Mouse (Mus musculus) heart, embryonic 11.5 days (tissue): ENCODE measurements around the gene Eif3j1. TPM values are rescaled to one million over a fixed set of nuclear protein-coding genes. Genes with fewer than 3 reads are reported as not detected.

ENCODE experiments used
- ATAC-seq: fragments of 200-750 bp; cut with Nextera tagmentation; replicated peaks from 2 replicates; pipeline ENCODE4 v1.8.0; 2017; ENCODE audit warnings: moderate library complexity; ENCODE audit not compliant: insufficient number of reproducible peaks, low FRiP score, low TSS enrichment
- H3K27ac ChIP-seq: fragments of 300-500 bp; sonication (generic); 2 replicates; pipeline ENCODE4 v1.5.1; 2014; ENCODE audit warnings: mild to moderate bottlenecking, low read depth, low read length
- H3K27me3 ChIP-seq: fragments of 300-500 bp; sonication (generic); 2 replicates; pipeline ENCODE4 v1.6.1; 2014; ENCODE audit warnings: mild to moderate bottlenecking, low read length, mixed read lengths; ENCODE audit not compliant: control insufficient read depth, insufficient read depth
- H3K36me3 ChIP-seq: fragments of 300-500 bp; sonication (generic); 2 replicates; pipeline ENCODE4 v1.6.1; 2014; ENCODE audit warnings: mild to moderate bottlenecking, low read length, moderate library complexity, mixed read lengths; ENCODE audit not compliant: control insufficient read depth, insufficient read depth
- H3K4me1 ChIP-seq: fragments of 300-500 bp; sonication (generic); 2 replicates; pipeline ENCODE4 v1.6.1; 2014; ENCODE audit warnings: low read length; ENCODE audit not compliant: control insufficient read depth, insufficient read depth
- H3K4me2 ChIP-seq: fragments of 300-500 bp; sonication (generic); 2 replicates; pipeline ENCODE4 v1.6.1; 2014; ENCODE audit warnings: mild to moderate bottlenecking, moderate library complexity
- H3K4me3 ChIP-seq: fragments of 300-500 bp; sonication (generic); 2 replicates; pipeline ENCODE4 v1.5.1; 2014; ENCODE audit warnings: low read depth, low read length
- H3K9ac ChIP-seq: fragments of 300-500 bp; sonication (generic); 2 replicates; pipeline ENCODE4 v1.6.1; 2014; ENCODE audit warnings: mild to moderate bottlenecking, low read depth, low read length, moderate library complexity
- H3K9me3 ChIP-seq: fragments of 300-500 bp; sonication (generic); replicated peaks from 2 replicates; pipeline ENCODE4 v1.6.1; 2016; ENCODE audit warnings: low read length; ENCODE audit not compliant: control insufficient read depth
- WGBS: fragments of 180-500 bp; shearing (Covaris S2); extraction: QIAGEN DNeasy Blood & Tissue Kit; methylation state at CpG from one replicate; pipeline ENCODE4 v1.1.7; 2014; ENCODE audit not compliant: insufficient replicate concordance; 5-methylcytosine and 5-hydroxymethylcytosine counted together
- polyA plus RNA-seq: library from polyadenylated mRNA; unstranded; fragments of >200 nt; fragmentation: Nextera tagmentation; extraction: Ambion mirVana; gene quantifications from 2 replicates; pipeline ENCODE4 v1.2.1, GENCODE M21; 2014

Gene Eif3j1
- polyA plus RNA-seq, 1 experiment from 2014 or later: 13.9 TPM

DNA sequence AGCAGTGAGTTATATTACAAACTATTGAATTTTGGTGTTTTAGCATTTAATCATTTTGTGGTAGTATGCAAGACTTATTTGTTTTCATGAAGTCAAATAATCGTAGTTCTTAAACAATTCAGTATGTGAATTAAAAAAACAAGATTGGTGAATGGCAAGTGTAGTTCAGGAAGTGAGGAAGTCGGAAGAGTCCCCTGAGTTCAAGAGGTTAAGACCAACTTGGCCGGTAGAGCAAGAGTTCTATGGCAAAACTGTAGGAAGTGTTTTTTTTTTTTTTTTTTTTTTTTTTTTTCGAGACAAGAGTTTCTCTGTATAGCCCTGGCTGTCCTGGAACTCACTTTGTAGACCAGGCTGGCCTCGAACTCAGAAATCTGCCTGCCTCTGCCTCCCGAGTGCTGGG is 3.6 kb downstream of the Eif3j1 start:
- Histone ChIP-seq H3K4me1 (peaks cover 11% of the 10 kb centered on the region), H3K9me3 (no peaks in the 10 kb centered on the region)
- no peak for ATAC-seq

DNA sequence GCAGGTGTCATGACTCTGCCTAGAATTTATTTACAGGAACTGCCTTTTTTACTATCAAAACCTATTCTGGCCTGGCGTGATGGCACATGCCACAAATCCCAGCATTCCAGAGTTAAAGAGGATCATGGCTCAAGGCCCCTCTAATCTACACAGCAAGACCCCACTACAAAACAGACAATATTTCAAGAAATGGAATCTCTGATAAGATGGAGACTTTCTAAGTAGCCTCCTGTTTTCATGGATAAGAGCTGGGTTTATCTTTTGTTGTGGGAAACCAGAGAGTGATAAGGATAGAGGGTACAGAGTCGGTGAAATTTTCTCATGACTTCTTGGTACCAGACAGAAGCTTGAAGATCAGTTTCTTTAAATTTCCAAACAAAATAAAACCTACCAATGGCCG is 7.7 kb downstream of the Eif3j1 start:
- no peak for ATAC-seq
- Histone ChIP-seq H3K9me3 (no peaks in the 10 kb centered on the region), H3K27me3 (no peaks in the 10 kb centered on the region), H3K4me2 (no peak overlapping the region), H3K36me3 (no peaks in the 10 kb centered on the region; the same call in 1 of the 2 replicates), H3K27ac (no peak overlapping the region), H3K4me1 (peaks cover 6% of the 10 kb centered on the region), H3K4me3 (no peak overlapping the region), H3K9ac (no peak overlapping the region)
- WGBS: 60% methylated on average over 3 of the region's 3 CpGs

More for the DNA sequence above, 3.6 kb downstream of the Eif3j1 start:
- H3K9ac ChIP-seq: no peak overlapping the region
- H3K27me3 ChIP-seq: no peaks in the 10 kb centered on the region
- H3K4me3 ChIP-seq: no peak overlapping the region
- H3K36me3 ChIP-seq: no peaks in the 10 kb centered on the region; the same call in 1 of the 2 replicates
- H3K4me2 ChIP-seq: no peak overlapping the region
- no peak overlapping the region for H3K27ac ChIP-seq
- WGBS: 73% methylated on average over 6 of the region's 6 CpGs

DNA sequence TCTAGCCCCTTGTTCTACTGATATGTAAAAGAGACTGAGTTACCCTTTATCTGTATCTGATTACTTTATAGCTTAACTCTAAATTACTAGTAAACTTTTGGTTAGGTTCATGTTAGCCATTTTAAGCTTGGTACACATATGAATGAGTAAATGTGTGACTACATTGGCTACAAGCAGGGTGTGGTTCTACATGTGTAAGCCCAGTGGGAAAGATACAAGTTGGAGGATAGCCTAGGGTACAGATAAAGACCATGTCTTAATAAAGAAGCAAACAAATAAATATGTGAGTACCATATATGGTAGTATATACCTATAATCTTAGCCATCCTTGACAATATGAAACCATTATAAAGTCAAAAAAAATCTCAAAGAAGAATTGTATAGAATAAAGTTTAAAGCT is 15.6 kb downstream of the Eif3j1 start:
- H3K4me3 ChIP-seq: no peak overlapping the region
- ATAC-seq: no peak
- no peaks in the 10 kb centered on the region for H3K27me3 ChIP-seq
- H3K27ac ChIP-seq: no peak overlapping the region
- H3K4me2 ChIP-seq: no peak overlapping the region
- H3K36me3 ChIP-seq: peaks cover 6% of the 10 kb centered on the region; the same call in 1 of the 2 replicates
- H3K4me1 ChIP-seq: no peaks in the 10 kb centered on the region
- no peaks in the 10 kb centered on the region for H3K9me3 ChIP-seq
- H3K9ac ChIP-seq: no peak overlapping the region

- H3K27me3 ChIP-seq: no peaks in the 10 kb centered on the region
- peaks cover 7% of the 10 kb centered on the region; the same call in 1 of the 2 replicates for H3K36me3 ChIP-seq
- H3K4me2 ChIP-seq: no peak overlapping the region
- H3K9ac ChIP-seq: no peak overlapping the region
- no peak overlapping the region for H3K27ac ChIP-seq
- H3K4me3 ChIP-seq: no peak overlapping the region
- no peak for ATAC-seq
- no peaks in the 10 kb centered on the region for H3K9me3 ChIP-seq
- H3K4me1 ChIP-seq: peaks cover 7% of the 10 kb centered on the region; the same call in 1 of the 2 replicates
- 71% methylated on average over 11 of the region's 11 CpGs for WGBS
Measured at GRCm38 (mm10) chr2:122059365-122060115, 31.2 kb downstream of the Eif3j1 start.

GRCm38 (mm10) chr2:122065200-122065969 is 37.0 kb downstream of the Eif3j1 start:
- H3K9me3 ChIP-seq: no peaks in the 10 kb centered on the region
- H3K9ac ChIP-seq: no peak overlapping the region
- H3K36me3 ChIP-seq: peaks cover 3% of the 10 kb centered on the region
- H3K27ac ChIP-seq: no peak overlapping the region
- no peaks in the 10 kb centered on the region for H3K27me3 ChIP-seq
- 49% methylated on average over 14 of the region's 14 CpGs for WGBS
- no peak overlapping the region for H3K4me3 ChIP-seq
- no peak overlapping the region for H3K4me2 ChIP-seq
- H3K4me1 ChIP-seq: peaks cover 3% of the 10 kb centered on the region; the same call in 1 of the 2 replicates
- no peak for ATAC-seq

DNA sequence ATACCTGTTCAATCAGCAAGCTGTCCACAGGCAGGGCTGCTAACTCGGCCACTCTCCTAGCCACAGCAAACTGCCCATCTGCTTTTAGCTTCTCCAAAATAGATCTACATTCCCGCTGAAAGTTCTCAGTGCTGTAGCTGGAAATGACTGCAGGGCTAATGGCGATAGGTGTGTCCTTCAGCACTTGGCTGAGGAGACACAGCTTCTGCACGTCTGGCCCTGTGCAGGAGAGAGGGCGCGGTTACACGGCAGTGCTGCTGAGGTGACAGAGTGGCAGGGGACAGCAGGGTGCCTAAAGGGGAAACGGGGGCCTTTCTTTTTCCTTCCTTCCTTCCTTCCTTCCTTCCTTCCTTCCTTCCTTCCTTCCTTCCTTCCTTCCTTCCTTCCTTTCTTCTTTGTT is 37.9 kb downstream of the Eif3j1 start:
- no peaks in the 10 kb centered on the region for H3K27me3 ChIP-seq
- no peak overlapping the region for H3K27ac ChIP-seq
- H3K4me2 ChIP-seq: no peak overlapping the region
- no peak overlapping the region for H3K4me3 ChIP-seq
- peaks cover 3% of the 10 kb centered on the region for H3K36me3 ChIP-seq
- no peak for ATAC-seq
- 55% methylated on average over 8 of the region's 8 CpGs for WGBS
- H3K9ac ChIP-seq: no peak overlapping the region
- H3K4me1 ChIP-seq: no peaks in the 10 kb centered on the region
- H3K9me3 ChIP-seq: no peaks in the 10 kb centered on the region

- Histone ChIP-seq H3K27ac (no peak overlapping the region), H3K4me2 (no peak overlapping the region), H3K4me3 (no peak overlapping the region), H3K36me3 (peaks cover 3% of the 10 kb centered on the region), H3K9ac (no peak overlapping the region), H3K4me1 (no peaks in the 10 kb centered on the region), H3K27me3 (no peaks in the 10 kb centered on the region), H3K9me3 (no peaks in the 10 kb centered on the region)
- 81% methylated on average over 6 of the region's 6 CpGs for WGBS
- no peak for ATAC-seq
Measured at GRCm38 (mm10) chr2:122069144-122069912, 41.0 kb downstream of the Eif3j1 start.

DNA sequence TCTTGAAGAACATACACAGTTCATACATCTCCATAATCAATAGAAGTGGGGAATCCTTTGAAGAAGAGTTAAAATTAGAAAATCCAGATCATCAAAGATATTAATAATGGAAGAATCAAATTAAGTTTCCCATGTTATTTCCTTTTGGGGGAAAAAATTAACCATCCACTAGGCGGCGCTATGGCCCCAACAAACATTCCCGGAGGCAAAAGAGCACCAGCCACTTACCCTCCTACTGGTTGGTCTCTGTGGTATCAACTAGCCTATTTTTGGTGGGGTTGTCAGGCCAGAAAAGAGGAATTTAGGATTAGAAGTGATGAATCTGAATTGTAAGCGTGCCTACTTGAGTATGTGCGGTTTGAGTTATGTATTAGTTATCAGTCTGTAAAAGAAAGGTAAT is 41.6 kb downstream of the Eif3j1 start:
- H3K4me3 ChIP-seq: no peak overlapping the region
- H3K36me3 ChIP-seq: peaks cover 3% of the 10 kb centered on the region; the same call in 1 of the 2 replicates
- no peak overlapping the region for H3K9ac ChIP-seq
- H3K27ac ChIP-seq: no peak overlapping the region
- H3K4me2 ChIP-seq: no peak overlapping the region
- no peaks in the 10 kb centered on the region for H3K4me1 ChIP-seq
- no peak for ATAC-seq
- WGBS: 36% methylated on average over 5 of the region's 5 CpGs
- H3K9me3 ChIP-seq: no peaks in the 10 kb centered on the region
- no peaks in the 10 kb centered on the region for H3K27me3 ChIP-seq
